Mouse (Mus musculus) kidney, adult 11 months (tissue): ENCODE results near the gene Gnb1l.

Source experiments
- DNase-seq: peaks from one replicate; pipeline ENCODE4 v3.0.0; 2022

Gnb1l gene

DNA sequence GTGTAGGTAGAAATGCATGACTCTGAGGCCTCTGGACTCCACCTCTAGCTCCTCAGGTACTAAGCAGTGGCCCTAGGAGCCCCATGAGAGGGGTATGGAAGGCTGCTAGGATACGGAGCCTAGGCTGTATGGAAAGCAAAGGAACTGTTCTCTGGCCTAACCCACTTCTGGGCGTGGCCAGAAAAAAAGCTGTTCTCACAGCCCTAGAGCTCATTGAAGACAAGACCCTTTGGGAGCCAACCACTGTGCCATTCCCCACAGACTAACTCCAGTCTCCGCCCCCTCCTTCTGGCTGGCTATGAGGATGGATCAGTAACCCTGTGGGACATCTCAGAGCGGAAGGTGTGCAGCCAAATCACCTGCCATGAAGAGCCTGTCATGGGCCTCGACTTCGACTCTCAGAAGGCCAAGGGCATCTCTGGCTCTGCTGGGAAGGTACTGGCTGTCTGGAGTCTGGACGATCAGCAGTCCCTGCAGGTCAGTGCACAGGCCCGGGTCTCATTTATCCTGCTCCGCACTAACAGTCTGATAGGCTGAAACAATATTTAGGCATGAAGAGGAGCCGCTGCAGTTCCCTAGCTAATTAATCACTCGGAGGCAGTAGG lies 53.7 kb downstream of the Gnb1l start:
- DNase-seq: no peak

DNA sequence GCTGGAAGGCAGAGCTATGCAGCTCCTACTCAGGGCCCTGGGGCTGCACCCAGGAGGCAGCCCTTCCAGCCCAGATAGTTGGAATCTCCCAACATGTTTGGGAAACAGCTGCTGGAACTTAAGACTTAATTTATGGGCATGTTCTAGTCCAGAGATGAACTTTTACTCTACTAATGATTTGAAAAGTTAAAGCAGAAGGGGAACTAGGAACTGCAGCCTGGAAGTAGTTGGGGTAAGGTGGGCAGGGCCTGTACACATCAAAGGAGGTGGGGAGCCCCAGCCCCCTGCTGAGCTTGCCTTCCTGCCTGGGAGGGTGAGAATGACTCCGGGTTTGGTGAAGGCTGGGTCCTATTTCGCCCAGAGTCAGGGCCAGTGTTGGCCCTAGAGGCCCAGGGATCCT lies 56.2 kb downstream of the Gnb1l start:
- DNase-seq: no peak

DNA sequence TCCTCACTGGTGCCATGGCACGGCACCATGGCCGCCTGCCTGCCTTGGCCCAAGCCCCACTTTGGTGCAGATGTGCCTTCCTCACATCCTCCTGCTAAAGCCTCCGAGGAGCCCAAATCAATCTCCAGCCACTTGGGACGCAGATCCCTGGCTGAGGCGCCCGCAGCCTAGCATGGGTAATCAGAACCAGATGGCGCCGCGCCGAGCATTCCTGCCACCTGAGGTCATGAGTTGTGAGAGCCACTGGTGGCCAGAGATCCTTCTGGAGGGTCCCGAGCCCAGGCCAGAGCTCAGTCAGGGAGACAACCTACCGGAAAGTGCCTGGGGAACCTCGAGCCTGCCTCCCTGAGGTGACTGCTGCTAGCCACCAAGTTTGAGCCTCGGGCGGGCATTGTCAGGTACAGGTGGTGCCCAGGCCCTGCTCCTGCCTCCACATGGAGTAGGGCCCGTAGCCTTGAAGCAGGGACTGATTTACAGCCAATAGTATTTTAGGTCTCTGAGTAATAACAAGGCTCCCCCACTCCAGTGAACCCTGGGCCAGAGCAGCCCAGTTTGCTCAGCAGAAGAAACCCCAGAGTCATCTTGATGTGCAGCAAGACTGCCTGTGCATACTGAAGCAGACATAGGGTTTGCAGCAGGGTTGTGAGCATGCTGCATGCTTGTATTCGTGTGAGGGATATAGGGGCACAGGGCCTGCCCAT lies 56.9 kb downstream of the Gnb1l start:
- no peak for DNase-seq

DNA sequence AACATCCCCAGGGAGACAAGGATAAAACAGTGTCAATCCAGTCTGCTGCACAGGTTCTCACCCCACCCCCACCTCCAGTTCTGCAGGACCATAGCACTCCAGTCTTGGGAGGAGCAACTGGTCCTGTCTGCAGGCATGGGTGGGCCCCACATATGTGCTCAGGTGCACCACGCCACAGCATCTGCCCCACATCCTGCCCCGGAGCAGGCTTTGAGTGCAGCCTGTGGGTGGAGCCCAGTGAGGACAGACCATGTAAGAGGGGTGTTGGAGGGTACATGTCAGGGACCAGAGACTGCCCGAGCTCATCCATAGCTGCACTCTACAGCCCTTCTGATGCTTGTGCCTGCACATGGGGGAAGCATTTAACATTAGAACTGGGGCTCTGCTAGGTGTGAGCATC lies 57.9 kb downstream of the Gnb1l start:
- no peak for DNase-seq

DNA sequence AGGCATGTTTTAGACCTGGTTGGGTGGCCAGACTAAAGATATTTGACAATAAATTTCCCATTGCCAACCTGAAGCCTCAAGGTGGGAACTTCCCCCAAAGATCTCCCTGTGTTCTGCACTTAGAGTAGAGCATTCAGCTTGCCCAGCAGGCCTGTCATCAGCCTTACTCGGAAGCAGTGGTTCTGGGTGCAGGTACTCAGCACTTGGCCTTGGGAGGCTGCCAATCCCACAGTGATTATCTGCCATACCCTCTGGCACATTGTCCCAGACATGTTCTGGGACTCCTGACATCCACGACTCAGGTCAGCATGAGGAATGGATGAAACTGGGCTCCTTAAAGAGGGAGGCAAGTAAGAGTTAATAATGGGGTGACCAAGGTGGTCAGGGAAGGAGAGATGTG lies 66.0 kb downstream of the Gnb1l start:
- DNase-seq: no peak

DNA sequence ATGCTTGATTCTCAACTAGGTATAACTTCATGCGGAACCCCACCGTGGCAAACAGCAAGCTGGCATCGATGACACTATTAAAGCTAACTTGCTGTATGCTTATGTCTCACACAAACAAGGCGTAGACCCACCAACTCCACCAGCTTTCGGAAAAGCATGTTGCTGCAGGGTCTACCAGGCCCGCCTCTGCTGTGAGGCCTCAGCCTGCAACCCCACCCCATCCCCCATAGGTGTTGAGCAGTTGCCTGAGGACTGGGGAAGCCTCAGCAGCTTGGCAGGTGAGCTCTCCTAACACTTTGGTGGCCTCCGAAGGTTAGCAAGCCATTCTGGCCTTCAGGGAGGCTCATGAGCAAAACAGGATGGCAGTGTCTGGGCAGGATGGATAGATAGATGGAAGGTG lies 70.1 kb downstream of the Gnb1l start:
- no peak for DNase-seq

DNA sequence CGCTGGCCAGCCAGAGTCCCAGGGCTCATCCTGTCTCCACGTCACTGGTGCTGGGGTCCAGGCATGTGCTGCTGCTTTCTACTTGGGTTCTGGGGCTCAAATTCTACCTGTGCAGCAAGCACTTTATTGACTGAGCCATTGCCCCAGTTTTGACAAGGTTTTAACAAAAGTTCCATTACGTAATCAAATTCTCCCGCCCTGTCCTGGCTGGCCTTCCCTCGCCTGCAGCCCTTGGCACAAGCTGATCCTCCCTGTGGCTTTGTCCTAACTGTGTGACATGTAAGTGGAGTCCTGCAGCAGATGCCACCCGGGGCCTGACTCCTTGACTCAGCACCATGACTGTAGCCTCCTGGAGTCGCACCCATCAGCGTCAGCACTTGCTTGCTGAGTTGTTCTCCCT lies 75.7 kb downstream of the Gnb1l start:
- no peak for DNase-seq

DNA sequence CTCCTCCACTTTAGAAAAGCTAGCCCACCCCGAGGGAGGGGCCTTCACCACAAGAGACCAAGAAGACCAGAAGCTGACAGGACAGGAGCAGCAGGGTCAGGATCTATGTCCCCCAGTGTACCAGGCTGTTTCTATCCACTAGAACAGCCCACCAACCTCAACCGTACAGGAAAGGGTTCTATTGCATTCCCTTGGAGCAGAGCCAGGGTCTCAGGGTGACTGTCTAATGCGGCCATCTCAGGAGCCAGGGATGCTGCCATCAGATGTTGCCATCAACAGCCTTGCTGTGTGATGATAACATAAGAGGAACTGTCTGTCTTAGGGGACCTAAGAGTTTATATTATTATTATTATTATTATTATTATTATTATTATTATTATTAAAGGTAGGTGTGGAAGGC lies 78.6 kb downstream of the Gnb1l start:
- DNase-seq: no peak

DNA sequence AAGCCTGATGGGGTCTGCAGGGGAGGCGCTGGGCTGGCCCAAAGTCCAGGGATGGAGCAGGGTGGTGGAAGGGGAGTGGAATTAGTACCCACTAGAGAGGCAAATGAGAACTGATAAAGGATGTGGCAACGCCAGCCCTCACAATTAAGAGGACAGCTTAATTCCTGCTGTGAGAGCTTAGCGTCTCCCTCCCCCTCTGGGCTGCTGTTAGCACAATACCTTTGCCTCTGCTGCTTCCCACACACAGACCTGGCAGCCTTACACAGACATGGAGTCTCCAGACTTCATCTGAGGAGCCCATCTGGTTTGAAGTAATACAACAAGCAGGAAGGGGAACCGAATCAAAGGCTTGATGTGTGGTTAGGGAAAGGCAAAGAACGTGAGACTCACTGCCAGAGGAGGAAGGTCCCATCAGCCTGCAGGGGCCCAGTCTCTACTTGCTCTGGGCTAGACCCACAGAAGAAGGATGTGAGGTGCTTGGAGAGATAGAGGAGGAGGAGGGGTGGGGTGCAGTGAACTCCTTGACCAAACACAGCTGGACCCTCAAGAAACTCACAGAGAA lies 79.2 kb downstream of the Gnb1l start:
- no peak for DNase-seq

DNA sequence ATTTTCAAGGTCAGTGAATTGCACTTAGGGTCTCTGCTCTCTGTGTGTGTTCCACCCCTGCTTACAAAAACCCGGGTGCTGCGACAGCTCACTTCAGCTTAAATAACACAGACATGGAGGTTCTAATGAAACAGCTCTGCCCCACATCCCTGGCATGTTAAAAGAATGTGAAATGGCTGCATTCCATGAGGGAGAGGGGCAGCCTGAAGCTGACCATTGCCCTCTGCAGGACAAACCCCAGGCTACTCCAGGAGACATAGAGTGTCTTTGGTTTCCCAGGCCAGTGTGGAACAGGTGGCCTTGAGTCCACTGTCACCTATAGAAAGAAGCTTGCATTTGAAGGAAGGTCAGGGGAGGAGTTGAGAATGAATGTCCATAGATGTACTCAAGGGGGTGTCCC lies 81.9 kb downstream of the Gnb1l start:
- DNase-seq: no peak

DNA sequence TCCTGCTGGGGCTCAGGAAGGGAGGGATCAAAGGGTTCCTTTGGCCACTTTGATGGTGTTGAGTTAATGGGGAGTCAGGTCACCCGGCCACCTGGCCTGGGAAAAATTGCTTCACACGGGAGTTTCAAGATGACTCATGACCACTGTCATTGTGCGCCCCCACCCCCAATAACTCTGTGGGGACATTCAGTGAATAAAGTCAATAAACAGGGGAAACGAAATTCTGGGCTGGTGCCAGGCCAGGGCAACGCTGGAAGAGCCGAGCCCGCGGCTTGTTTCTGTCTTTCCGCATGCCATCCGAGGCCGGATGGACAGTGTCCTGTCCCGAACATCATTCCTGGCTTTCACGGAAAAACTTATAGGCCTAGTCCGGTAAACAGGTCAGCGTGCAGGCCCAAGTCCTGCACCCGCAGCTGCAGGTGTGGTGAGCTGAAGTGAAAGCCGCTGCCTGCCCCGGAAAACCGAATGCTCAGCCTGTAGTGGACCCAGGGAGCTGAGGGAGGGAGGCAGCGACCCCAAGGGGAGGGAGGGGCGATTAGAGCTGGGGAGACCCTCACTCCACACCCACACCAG lies 82.6 kb downstream of the Gnb1l start:
- DNase-seq: no peak

DNA sequence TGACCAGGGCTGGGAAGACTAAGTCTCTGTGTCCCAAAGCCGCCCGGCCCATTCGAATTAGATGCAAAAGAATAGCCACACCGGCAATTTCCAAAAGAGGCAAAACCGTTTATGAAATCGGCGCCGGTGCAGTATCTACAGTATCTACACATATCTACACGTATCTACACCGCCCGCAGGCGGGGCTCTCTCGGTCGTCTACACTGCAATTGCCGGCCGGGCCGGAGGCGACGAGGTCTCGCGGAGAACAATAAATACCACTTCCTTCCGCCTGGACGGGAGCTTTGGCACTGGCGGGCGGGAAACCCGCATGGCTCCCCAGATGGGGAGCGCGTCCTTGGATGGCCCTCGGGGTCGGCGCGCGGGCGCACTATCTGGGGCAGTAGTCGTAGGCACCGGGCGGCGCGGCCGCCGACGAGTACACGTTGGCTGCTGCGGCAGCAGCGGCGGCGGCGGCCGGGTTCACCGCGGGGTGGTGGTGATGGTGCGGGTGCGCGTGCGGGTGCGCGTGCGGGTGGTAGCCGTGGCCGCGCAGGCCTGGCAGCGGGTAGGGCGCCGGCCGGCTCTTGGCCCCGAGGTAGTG lies 83.2 kb downstream of the Gnb1l start:
- DNase-seq: no peak

DNA sequence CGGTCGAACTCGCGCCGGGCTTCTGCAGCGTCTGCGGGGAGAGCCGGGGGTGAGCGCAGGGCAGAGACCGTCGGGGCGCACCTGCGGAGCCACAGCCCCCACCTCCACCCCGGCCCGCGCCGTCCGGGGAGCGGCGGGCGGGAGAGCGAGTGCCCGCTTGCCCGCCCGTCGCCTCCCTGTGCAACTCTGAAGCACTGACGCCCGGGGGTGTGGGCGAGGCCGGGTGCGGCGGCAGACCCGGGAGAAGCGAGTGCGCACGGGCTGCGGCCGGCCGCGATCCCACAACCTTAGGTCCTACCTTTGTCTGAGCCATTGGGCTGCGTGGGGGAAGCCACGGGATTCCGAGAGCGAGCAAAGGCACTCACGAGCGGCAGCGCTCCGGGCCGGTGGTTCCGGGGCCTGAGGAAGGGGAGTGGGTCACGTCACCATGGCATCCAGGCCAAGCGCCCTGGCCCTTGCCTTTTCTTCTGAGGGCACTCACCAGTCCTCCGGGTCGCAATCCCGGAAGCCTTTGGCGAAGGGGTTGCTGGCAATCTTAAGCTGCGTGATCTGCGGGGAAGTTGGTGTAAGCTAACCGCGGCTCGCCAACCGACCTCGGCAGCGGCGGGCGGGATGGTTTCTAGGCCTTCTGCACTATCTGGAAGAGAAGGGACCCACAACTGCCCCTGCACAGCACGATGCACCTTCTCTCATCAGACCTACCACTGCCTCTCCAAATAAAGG lies 84.1 kb downstream of the Gnb1l start:
- DNase-seq: no peak

DNA sequence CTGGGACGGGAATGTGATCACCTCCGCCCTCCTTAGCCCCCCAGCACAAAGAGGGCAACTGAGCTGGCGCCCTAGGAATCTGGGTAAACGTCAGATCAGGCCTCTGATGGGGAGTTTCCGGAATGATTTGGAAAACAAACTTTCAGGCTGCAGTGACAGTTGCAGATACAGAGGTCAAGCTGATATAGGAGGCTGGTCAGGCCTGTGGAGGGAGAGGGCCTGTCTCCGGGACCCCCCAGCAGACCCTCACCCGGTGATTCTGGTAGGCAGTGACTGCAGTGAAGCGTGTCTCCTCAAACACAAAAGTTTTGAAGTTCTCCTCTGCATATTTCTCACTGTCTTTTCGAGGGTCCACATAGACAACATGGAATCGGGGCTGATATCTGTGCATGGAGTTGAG lies 84.7 kb downstream of the Gnb1l start:
- DNase-seq: no peak

DNA sequence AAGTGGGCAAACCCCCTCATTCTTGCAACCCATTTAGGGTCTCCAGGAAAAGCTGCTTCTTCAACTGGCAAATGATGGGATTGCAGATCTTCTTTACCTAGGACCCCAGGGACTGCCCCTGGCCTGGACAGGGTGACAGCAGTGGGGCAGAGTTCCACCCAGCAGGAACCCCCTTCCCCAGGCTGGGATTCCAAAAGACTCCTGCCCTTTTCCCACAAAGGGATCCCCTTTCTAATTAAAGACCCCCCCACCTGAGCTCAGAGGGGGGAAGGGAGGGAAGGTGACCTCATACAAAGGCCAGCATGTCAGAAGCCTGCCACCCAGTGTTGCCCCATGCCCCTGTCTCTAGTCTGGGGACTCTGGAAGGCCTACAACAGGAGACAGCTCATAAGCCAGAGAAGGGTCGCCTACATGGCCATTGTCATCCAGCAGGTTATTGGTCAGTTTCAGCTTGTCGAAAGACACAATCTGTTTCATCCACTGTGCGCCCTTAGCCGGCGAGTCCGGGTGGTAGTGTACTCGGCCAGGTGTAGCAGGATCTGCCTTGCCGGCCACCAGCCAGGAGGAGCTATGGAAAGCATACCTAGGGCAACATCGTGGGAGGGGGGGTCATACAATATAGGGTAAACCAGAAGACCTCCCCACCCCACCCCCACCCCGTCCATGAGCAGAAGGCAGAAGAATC lies 85.3 kb downstream of the Gnb1l start:
- no peak for DNase-seq

DNA sequence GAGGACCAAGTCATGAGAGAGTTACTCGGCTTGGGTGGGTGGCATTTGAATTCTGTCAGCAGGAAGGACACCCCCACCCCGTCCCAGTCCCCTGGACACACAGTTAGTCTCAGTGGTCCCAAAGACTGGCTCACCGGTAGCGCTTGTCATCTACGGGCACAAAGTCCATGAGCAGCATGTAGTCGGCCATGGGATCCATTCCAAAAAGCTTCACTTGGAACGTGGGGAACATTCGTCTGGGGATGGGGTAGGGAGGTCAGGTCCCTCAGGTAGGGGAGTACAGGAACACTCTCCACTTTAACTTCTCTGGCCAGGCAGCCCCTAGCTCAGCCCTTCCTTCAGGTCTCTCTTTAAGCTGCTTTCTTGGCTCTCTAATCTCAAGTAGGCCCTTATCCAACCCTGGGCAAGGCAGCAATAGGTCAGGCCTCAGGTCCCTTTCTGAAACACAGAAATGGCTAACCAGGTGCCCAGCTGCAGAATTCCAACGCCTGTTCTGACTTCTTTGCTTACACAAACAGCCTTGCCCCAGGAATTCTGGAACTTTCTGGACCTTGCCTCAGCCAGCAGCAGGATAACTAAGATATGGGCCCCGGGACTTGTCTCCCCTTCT lies 86.5 kb downstream of the Gnb1l start:
- no peak for DNase-seq

DNA sequence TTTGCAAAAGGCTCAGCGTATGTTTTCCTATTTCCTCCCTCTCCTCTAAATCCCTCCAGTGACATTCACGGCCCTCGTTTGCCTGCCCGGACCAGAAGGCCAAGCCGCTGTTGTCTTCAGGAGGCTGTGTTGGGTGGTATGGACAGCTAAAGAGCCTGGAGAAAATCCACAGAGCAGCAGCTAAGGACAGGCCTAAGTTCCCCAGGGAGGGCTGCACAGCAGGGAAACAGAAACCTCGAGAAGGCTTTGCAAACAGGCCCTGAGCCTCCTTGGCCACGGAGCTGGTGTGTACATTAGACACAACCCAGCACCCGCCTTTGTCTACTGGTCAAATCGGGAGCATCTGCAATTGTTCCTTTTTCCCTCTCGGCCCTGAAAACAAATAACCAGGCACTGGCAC lies 87.2 kb downstream of the Gnb1l start:
- DNase-seq: no peak

DNA sequence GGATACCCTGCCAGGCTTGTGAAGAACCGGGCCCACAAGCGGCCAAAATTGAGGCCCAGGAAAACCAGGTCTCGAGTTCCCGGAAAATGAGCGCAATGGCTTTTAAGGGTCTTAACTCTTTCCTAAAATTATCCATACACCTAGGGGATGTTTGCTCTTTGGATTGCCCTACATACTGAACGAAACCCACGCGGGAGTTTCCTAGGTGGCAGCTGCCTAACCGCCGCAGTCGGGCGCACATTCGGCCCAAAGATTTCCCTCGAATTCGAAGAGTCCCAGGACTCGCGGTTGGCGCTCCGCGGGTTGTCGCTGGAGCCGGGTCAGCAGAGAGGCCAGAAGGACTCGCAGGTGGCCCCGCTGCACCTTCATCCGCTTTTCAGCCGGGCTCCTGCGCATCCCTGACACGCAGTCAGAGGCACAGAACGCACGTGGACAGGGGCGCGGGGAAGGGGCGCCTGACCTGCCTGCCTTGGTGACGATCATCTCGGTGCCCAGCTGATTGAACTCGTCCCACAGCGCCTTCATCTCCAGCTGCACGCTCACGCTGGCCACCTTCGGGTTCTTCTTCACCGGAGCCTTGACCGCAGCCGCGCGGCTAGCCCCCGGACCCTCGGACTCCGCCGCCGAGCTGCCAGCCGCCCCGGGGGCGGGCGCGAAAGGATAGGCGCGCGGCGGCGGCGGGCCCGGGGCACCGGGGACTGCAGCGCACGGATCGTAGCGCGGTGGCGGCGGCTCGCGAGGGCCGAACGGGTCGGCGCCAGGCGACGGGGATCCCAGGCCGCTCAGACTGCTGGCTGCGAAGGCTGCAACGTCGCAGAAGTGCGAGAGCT lies 87.8 kb downstream of the Gnb1l start:
- DNase-seq: no peak

DNA sequence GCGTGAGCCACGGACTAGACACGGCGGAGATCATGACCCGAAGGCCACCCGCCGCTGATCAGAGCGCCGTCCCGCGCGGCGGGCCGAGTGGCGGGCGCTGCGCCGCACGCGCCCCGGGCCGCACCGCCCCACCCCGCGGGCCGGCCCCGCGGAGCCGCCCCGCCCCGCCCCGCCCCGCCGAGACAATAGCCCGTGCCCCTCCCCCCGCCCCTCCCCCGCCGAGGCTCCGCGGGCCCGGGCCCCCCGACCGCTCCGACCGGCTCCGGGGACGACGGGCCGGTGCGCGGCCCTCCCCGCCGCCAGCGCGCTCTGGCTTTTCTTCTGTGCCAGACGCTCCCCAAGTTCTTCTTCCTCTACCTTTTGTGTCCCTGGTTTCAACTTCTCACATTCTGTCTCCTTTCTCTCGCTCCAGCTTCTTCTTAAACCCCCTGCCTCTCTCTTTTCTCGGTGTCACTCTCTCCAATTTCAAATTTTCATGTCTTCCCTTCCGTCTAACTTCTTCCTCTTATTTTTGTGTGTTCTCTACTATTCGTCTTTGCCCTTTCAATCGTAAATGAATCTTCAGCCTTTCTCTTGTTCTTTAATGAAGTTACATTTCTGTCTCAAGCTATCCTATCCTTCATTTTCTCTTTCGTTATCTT lies 88.5 kb downstream of the Gnb1l start:
- DNase-seq: no peak

DNA sequence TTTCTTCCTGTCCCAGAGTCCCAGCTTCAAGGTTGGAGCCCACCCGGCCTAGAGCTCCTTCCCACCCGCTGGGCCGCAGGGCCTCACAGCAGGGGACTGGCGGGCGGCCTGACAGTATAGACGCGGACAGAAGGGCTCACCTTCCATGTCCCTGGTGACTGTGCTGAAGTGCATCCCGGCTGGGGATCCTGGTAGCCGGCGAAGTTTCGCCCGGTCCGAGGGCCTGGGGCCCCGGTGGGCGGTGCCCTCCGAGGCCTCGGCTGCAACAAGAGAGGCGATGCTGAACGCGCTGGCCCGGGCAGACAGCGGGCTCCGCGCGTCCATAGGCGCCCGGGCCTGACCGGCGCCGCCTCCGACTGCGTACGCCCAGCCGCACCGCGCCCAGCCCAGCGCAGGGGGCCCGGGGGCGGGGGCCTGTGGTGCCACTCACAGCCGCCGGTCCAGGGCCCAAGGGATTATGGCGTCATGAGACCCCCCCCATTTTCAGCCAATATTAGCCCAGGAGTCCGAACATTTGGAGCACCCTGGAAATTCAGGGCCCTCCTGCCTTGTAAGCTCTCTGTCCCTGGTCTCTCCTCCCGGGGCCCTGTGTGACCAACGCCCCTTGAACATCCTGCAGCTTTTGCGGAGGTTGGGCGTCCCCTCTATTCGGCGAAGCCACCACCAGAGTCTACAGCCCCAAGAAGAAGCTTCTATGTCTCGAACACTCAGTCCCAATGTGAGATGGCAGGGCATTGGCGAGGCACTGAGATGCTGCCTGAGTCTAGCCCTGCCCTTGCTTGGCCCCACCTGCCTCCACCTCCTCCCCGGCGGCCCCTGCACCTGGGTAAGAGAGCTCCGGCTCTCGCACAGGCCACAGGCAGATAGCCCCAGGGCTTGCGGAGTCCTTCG lies 89.6 kb downstream of the Gnb1l start:
- no peak for DNase-seq
